Mouse (Mus musculus) spleen, postnatal 10 days (tissue): ENCODE results near the gene Gpr25.

Experiments used
- DNase-seq, 2 experiments: peaks; one replicate each; pipeline ENCODE4 v3.0.0; 2021 to 2022; ENCODE audit warnings: low spot score in 2 of 2

Gpr25 gene

GRCm38 (mm10) chr1:136232986-136233790, 27.5 kb downstream of the Gpr25 start:
- DNase-seq: no peak

DNA sequence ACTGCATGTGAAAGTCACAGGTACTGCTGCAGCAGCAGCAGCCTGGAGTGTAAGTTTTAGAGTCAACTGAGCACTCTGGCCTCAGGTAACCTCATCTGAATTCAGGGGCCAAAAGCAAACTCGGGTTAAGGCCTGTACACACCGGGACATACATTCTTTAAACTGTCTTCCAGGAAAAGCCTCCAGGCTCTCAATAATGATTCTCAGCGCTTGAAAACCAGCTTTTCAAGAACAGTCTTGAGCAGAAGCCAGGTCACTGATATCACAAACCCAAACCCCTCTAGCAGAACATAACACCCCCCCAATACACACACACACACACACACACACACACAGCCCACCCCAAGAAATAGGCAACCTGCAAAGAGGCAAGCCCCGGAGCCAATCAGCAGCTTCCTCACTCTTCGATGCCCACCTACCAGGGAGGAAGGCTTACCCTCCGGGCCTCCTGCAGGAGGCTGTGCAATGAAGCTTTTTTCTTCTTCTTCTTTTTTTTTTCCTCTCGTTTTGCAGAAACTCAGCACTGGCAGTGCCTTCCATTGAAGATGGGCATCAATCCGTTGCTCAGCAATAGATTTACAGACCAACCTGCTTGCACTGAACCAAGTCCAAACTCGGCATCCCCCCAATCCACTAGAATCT, 28.3 kb downstream of the Gpr25 start:
- DNase-seq: no peak

DNA sequence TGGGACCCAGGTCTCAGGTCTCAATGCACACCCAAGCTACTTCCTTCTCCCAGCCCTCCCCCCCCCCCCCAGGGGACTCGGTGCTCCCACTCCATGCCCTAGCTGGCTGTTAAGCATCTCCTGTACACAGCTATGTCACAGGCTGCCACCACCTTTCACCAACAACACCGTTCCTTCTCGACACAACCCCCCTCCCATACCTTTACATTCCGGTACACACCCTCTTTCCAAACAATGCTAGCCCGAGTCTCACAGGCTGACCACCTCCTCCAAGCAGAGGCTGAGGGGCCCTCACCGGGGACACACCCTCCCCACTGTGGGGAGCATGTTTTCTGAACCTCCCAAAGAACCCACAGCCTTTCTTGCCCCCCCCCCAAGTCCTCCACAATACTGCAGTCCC, 29.1 kb downstream of the Gpr25 start:
- no peak for DNase-seq

DNA sequence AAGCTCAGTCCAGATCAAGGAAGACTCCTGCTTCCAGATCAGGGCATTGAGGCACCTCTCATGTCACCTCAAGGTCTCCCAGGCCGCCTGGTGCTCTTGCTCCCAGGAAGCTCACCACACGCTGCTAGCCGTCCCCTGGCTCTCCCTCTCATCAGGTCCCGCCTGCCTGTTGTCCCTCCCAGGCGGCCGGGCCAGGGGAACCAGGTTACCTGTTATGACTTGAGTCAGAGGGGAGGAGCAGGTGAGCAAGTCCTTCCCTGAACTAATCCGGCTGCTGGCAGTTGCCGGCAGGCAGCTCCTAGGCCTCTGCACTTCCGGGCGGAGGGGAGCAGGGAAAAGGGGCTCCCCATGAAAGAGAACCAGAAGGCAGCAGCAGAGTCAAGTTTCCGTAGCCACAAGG, 30.5 kb downstream of the Gpr25 start:
- DNase-seq: no peak

DNA sequence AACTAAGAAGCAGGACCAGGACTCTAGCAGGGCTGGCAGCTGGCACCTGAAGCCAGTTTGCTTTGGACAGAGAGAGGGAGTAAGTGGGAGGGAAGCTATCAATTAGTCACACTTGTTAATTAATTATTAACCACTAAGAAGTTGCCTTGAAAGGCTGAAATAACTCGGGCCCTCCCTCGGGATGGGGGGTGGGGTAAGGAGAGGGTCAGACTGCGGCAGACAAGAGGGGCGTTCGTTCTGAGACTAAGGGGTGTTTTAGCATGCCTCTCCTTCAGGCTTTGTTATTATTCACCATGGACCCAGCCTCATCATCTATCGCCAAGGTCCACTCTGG, 31.7 kb downstream of the Gpr25 start:
- no peak for DNase-seq

DNA sequence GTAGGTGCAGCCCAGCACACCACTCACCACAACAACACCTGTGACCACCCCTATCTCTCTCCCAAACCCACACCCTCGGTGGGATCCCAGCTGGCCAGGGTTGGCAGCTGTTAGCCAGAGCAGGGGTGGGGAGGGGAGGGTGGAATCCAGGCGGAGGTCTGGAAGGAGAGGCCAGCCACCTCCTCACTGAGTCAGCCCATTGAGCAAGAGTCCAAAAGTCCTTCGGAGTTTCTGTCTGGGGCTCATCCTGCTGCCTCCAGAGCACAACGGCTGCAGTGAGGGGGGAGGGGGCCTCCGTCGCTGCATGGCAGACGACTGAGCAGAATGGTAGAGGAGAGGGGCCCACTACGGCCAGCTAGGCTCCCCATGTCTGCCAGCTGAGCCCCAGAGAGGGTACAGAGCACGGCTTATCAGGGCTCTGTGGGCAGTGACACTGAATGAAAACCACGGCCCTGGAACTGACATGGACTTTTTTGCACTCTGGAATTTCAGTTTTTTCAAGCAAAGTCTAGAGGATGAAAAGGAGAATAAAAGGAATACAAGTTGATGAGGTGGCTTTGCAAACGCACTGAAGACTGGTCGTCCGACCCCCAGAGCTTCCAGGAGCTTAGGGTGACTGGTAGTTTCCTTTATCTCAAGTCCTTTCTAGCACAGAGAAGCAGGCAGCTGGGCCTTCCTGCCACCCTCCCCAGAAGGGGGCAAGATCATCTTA, 32.2 kb downstream of the Gpr25 start:
- no peak for DNase-seq

- no peak for DNase-seq
Measured at GRCm38 (mm10) chr1:136227870-136228269, 32.8 kb downstream of the Gpr25 start.

GRCm38 (mm10) chr1:136226626-136227025, 34.0 kb downstream of the Gpr25 start:
- DNase-seq: no peak

DNA sequence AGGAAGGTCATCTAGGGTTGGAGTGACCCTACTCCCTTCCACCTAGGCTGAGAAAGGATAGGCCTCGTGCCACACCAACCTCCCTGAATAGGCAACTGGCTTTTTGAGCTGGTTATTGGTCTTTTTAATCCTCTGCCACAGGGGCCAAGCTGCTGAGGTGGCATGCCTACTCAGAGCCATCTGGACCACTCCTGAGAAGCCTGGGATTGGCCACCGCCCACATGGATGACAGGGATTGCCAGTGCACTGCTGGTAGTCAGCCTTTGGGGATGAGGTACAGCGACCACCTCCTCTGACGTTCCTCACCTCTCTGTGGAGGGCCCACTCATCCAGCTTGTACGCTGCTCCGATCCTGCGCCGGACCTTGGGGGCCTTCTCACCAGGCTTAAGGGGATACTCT, 34.8 kb downstream of the Gpr25 start:
- no peak for DNase-seq

- DNase-seq: no peak
Measured at GRCm38 (mm10) chr1:136223758-136224342, 36.8 kb downstream of the Gpr25 start.

DNA sequence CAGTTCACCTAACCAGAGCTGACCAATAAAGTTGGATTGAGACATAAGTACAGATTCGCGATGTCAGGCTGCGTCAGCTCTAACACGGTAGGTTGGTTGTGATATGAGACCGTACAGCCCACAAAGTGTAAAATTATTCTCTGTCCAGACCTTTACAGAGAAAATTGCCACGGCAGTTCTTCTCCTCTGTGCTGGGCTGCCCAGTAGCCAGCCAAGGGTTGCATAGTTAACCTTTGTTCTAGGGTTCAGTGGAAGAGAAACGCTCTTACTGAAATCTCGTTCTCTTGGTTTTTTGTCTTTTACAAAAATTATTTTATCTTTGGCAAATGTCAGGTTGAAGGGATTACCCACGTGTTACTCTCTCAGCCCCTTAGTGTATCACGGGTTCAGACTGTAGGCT, 38.3 kb downstream of the Gpr25 start:
- no peak for DNase-seq

DNA sequence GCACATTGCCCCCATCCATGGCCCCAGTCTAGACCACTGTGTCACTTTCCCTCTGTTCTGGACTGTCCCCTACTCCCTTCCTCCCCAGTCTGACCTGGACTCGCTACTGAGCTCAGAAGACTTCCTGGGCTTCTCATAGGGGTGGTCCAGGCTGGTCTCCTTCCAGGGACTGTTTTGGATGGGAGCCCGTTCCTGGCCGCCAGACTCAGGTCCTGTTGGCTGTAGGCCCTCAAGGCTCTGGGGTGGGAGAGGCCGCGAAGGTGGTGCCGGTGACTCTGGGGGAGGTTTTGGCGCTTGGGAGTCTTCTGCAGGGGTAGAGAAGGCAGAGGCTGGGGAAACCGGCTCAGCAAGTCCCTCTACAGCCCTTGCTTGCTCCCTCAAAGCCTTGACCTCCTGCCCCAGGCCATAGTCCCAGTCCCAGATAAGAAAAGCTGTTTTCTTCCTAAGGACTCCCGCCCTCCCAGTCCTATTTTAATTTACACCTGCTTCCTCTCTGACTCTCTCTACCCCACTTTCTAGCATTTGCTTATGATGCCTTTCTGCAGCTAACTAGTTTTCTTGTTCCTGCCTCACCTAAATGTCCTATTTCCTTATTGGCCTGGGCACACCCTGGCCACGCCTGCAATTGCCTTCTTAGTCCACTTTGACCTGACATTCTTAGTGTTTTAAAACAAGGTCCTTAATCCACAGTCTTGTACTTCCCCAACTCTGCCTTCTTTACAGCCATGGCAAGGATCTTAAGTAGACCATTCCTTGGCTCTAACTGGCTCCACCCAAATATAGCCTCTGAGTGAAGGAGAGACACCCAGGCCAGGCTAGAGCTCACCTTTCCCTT, 40.4 kb downstream of the Gpr25 start:
- DNase-seq: no peak

DNA sequence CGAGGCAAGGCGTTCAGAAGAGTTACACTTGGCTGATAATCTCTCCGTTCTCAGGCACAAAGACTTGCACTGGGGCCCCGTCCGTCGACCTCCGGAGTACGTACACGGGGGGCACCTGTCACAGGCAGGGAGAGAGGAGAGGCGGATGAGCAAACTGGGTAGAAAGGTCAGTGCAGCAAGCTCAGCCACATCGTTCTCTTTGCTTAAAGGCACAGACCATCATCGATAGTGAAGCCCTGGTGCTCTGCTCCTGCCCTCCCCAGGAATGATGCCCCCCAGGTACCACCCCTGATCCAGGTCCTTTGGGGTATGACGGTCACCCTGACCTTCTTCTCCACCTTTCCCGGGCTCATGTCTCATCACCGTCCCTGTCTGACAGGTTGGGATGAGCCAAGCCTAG, 46.4 kb downstream of the Gpr25 start:
- no peak for DNase-seq

DNA sequence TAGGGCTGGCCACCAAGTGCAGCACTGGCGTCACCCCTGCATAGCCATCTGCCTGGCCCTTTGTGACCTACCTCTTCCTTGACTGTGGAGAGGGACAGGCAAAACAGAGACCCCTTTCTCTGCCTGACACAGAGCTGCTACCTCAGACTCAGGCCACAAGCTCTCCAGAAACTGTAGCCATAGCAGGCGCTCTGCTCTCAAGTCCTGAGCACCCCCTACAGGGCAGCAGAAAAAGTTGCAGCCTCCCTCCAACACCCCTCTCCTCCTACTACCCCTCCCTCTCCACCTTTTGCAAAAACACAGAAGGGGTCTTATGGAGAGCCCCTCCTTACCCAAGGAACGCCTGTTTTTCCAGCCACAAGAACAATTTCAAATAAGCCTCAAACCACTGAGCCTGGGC, 47.9 kb downstream of the Gpr25 start, which contains the start of gene Mroh3:
Mroh3 (minus strand) TSS at position 26 of the 400 bp plus-strand sequence.
- DNase-seq: peak in 1 of 2 experiments; percentile 39
